ENCODE assay signal across 18 mouse cellular contexts in genomic region chr5:117295011-117295410, GRCm38 (mm10).
"Had no signal": no experiment of that assay in that cellular context is flagged by ENCODE, and none has a peak within 500 bp of the region (broad histone marks: within the 10 kb centered on the region; RNA-seq: fewer than 3 reads in every experiment).

No protein-coding gene starts in this region.

- H3K4me3 ChIP-seq: midbrain, embryonic 10.5 days; midbrain, embryonic 12.5 days; myocyte; neural tube, embryonic 13.5 days; neural tube, embryonic 15.5 days had no signal

- DNase-seq: lung, embryonic 14.5 days; lung, postnatal 10 days; lung, postnatal 4 days; midbrain, embryonic 14.5 days; retina, postnatal 1 day; right cerebral cortex, adult 18-20 months; right cerebral cortex, postnatal 25 days; right cerebral cortex, postnatal 4 days; spleen, adult 18-20 months; thymus, adult 18-20 months; thymus, postnatal 14 days; thymus, postnatal 36 days had no signal

- ATAC-seq: midbrain, embryonic 16.5 days had no signal

- H3K9ac ChIP-seq: lung, embryonic 14.5 days; midbrain, embryonic 12.5 days; neural tube, embryonic 13.5 days; neural tube, embryonic 15.5 days had no signal

- H3K27me3 ChIP-seq: midbrain, embryonic 12.5 days; neural tube, embryonic 13.5 days; neural tube, embryonic 15.5 days had no signal

- H3K4me1 ChIP-seq: midbrain, embryonic 10.5 days; midbrain, embryonic 12.5 days; neural tube, embryonic 13.5 days; neural tube, embryonic 15.5 days had no signal

- H3K27ac ChIP-seq: midbrain, embryonic 10.5 days; midbrain, embryonic 12.5 days; neural tube, embryonic 13.5 days; neural tube, embryonic 15.5 days had no signal

- H3K9me3 ChIP-seq: midbrain, embryonic 10.5 days; midbrain, embryonic 12.5 days; neural tube, embryonic 13.5 days had no signal

- H3K36me3 ChIP-seq: midbrain, embryonic 10.5 days; midbrain, embryonic 12.5 days; neural tube, embryonic 13.5 days; neural tube, embryonic 15.5 days had no signal

- H3K4me2 ChIP-seq: lung, embryonic 14.5 days; midbrain, embryonic 12.5 days; neural tube, embryonic 13.5 days; neural tube, embryonic 15.5 days had no signal
